Mouse (Mus musculus) left cerebral cortex, postnatal 25 days (tissue): ENCODE measurements around the gene Pnliprp2. TPM values are rescaled to one million over a fixed set of nuclear protein-coding genes. Genes with fewer than 3 reads are reported as not detected.
A peak's percentile ranks its signal among the peaks of the same experiment; 100 is the strongest.

ENCODE experiments used
- DNase-seq, 2 experiments: peaks; one replicate each; pipeline ENCODE4 v3.0.0; 2022; ENCODE audit warnings: low spot score in 2 of 2, mixed read lengths in 1 of 2
- intact Hi-C: fragments of 180-260 bp; cut with DNase I; formaldehyde crosslinking; loops from one replicate; pipeline ENCODE4 v1.15.1; 2025
- total RNA-seq, 2 experiments: library from RNA; stranded (reverse); gene quantifications; 2 replicates each; pipeline ENCODE4 v1.2.3; 2021

Pnliprp2 gene
- not detected for total RNA-seq

DNA sequence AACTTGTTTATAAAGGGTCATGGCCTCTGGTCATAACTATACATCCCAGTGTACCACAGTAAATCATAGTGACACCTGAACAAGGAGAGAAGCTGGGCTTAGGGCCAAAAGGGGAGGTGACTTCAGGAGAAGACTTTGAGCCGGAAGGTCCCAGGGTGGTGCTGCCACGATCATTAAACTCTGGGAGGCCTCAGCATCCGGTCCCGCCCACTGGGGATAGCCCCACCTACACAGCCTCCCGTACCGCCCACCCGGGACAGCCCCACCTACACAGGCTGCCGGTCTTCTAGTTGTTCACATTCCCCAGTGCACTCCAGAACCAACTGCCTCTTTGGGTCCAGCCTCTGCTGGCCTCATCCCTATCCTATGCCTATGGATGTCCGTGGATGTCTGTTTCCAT is at the start of gene Pnliprp2:
Gene Pnliprp2, plus strand, starts transcription at position 297 of the 400 bp plus-strand sequence.
- DNase-seq, result no peak
- intact Hi-C loops, result no loop called here

DNA sequence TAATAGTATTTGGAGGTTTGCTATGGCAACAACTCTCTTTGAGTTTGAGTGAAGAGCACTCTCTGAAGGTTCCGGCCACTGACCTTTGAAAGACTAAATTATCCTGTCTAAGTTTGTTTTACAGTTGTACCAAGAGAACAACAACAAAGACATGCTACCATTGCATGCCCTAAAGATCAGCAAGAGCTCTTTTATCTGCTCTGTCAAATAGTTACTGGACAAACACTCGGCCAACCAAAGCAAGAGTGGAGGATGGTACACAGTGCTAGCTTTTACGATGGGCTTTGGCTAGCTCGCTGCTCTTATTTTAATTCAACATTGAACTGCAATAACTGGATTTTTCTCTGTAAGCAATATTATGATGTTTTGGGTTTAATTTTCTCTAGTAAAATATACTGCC is 41.6 kb upstream of the Pnliprp2 start:
- DNase-seq, result no peak
- intact Hi-C loops, result no loop called here

DNA sequence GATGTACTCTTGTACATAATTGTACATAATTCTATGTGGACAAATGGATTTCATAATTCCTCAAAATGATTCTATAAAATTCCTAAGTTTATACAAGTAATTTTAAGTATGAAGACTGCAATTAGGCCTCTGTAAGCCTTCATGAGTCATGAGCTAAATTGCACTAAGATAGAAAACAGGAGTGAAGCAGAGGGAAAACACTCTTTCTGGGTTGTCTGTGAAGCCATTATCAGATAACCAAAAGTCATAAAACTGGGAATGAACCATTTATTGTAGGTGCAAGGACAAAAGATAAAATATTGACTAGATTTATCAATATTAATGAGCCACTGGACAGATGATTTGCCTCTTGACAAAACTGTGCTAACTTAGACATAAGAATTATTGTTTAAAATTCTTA is 39.1 kb upstream of the Pnliprp2 start:
- intact Hi-C loops, result no loop called here
- no peak for DNase-seq

DNA sequence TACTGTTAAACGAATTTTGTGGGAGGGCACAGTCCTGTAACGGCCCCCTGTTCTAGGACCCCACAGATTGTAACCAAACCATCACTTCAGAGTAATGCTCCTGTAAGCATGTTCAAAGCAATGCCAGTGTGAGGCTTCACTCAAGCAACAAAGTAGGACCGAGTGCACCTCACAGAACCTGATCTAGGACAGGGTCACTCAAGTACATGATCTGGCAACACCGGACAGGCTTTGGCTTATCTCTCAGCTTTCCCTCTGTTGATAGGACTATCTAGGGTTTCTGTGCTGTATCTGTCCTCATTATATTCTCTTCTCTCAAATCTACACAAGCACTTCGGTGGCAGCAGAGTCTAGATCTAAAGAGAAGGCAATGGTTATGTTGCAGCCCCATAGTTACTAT is 33.0 kb upstream of the Pnliprp2 start:
- no peak for DNase-seq
- intact Hi-C loops, result no loop called here

DNA sequence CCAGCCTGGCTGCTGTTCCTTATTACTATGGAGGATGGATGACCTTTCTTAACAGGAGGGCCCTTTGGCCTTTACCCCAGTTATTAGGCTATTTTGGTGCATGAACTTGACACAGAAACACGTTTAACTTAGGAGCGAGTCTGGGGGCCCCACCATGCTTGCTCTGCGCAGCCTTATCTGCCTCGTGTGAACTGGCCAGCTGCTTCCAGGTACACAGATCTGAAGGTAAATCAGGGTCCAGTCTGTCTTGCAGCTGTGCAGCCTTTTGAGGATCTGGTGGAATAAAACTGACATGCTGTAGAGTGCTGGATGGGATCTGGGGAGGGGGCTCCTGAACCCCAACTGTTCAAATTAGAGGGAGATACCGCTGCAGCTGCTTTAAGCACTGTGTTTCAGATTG is 31.8 kb upstream of the Pnliprp2 start:
- DNase-seq, result no peak
- intact Hi-C loops, result no loop called here

DNA sequence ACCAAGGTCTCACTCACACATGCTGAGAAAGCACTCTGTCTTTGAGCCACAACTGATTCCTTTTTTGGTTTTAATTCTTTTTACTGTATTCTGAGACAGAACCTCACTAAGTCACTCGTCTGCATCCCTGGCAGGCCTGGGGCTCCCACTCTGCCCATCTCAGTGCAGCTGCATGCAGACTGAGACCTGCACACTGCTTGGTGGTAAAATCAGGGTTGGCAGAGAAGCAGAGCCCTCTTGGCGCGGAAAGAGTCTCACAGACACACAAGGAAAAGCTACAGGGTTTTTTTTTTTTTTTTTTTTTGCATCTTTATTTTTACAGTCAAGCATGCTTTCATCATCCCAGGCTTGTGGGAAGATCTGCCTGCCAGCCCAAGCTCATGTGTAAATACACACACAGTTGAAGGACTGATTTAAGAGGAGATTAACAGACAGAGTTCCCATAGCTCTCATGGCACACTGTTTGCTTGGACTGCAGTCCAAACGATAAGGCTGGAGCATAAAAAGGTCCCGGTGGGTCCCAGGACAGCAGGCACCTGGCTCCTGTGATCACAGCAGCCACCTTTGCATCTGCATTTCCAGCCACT is 31.0 kb upstream of the Pnliprp2 start, which contains the start of gene Pnliprp1:
Gene Pnliprp1, plus strand, starts transcription at position 443 of the 587 bp plus-strand sequence.
- DNase-seq, result peak; percentile 12 to 38

DNA sequence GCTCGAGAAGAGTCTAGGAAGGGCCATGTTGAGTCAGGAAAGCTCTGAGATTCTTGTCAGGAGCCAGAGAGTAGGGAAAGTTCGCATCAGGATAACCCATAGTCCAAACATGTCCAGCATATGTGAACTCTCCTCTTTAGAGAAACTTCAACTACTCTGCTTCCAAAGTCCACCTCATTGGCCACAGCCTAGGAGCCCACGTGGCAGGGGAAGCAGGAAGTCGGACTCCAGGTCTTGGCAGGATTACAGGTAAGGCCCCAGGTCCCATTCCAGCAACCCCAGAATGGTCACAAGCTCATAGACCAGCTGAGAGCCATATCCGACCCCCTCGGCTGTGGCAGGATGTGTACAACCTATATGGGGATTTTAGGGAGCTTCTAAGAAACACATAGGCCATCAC is 26.3 kb upstream of the Pnliprp2 start:
- DNase-seq, result no peak
- intact Hi-C loops, result no loop called here

More for the DNA sequence above, 31.0 kb upstream of the Pnliprp2 start, which contains the start of gene Pnliprp1:
- intact Hi-C loops, result no loop called here

DNA sequence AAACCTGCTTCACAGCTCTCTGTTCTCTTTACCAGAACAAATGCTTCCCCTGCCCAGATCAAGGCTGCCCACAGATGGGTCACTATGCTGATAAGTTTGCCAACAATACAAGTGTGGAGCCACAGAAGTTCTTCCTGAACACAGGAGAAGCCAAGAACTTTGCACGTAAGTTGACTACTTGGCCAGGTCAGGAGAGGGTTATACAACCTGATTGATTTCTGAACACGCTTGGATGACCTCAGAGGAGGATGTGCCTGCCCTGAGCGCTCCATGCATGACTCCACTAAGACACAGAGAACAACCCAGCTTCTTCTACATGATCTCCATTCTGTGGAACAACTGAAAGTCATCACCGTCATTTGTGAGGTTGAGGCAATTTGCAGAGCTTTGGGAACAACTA is 21.4 kb upstream of the Pnliprp2 start:
- intact Hi-C loops, result no loop called here
- DNase-seq, result no peak

DNA sequence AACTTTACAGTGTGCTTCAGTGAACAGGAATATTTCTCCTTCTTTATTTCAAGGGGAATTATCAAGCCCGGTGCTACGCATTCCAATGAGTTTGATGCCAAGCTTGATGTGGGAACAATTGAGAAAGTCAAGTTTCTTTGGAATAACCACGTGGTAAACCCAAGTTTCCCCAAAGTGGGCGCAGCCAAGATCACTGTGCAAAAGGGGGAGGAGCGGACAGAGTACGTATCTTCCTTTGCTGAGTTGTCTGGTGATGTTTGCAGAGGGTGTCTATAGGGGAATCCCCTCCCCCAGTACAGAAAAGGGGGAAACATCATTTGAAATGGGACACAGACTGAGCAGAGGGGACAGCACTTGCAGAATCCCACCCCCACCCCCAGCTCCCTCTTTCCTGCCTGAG is 18.5 kb upstream of the Pnliprp2 start:
- intact Hi-C loops, result no loop called here
- no peak for DNase-seq

DNA sequence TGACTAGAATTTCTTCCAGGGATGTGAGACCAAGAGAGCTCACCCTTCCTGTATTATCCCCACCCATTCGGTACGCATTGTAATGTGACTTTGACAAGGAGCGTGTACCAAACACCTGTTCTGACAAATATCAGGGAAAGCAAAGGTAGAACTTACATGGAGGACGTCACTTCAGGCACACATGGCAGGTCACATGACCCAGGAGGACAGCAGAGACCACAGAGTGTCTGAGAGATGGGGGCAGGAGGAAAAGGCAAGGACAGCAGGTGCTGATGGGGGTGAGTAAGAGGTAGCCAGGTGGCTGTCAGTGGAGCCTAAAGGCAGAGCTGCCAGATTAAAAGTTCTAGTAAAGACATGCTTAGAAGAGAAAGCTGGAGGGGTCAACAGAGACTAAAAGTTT is 16.8 kb upstream of the Pnliprp2 start:
- intact Hi-C loops, result no loop called here

DNA sequence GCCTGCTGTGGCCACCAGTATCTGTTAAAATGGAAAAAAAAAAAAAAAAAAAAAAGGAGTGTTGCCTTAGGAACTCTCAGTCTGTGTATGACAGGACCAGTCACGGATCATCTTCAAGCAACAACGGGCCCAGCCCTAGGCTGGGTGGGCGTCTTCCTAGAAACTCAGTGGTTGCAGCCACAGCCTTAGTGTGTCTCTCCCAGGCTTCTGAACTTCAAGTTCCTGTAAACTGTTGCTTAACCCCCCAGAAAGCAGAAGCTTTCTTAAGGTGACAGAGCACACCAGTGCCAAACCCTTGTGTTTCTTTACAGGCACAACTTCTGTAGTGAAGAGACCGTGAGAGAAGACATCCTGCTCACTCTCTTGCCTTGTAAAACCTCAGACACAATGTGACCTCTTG is 15.8 kb upstream of the Pnliprp2 start:
- intact Hi-C loops, result no loop called here

More for the DNA sequence above, 16.8 kb upstream of the Pnliprp2 start:
- DNase-seq, result no peak

DNA sequence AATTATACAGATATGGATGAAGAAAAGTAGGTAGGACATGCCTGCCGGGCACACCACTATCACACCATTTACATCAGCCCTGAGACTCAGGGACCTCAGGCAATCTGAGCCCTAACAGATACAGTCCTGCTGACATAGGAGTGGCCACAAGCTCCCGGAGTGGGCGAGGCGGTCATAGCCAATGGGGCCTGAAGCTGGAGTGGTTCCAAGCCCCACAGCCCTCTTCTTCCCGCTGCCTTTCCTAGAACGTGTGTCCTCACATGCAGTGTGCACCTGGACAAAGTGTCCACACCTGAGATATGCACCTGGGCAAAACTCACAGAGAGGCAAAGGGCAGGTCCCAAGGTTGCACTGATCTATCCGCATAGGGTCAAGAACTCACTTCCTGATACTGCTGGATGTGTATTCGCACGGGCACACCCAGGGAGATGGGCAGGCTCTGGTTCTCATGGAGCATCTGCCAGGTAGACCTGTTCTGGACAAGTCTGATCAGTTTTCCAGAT is 12.0 kb upstream of the Pnliprp2 start:
- intact Hi-C loops, result no loop called here
- no peak for DNase-seq

More for the DNA sequence above, 15.8 kb upstream of the Pnliprp2 start:
- no peak for DNase-seq

DNA sequence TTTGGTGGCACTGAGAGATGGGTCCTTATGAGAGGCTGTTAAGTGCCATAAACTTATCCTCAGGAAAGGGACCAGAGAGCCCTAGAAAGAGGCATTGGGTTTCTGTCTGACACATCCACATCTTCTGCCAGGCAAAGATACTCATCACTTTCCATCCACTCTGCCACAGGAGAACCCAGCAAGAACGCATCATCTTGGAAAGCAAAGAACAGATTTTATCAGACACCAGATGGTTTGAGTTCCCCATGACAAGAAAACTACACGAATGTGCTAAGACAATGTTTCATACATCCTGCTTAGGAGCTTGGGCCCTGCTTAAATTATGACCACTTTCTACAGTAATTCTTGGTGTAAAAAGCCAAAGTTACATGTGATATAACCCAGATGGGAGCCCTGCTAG is 8.7 kb upstream of the Pnliprp2 start:
- peak in 1 of 2 experiments; percentile 56 for DNase-seq
- intact Hi-C loops, result no loop called here

DNA sequence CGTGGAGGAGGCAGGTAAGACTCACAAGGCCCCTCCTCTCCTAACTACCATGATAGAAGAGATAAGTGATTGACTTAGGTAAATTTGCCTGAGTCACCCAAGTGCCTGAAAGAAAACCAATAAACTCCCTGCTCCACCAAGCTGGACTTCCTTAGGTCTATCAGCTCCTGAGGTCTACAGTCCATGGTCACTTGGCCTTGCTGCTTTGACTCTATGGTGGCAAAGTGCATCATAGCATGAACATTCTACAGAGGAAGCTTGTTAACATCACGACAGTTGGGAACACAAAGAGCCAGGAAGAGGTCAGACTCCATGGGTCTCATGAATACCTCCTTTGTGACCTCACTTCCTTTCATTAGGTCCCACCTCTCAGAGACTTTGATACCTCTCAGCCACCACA is 8.0 kb upstream of the Pnliprp2 start:
- intact Hi-C loops, result no loop called here
- DNase-seq, result no peak

DNA sequence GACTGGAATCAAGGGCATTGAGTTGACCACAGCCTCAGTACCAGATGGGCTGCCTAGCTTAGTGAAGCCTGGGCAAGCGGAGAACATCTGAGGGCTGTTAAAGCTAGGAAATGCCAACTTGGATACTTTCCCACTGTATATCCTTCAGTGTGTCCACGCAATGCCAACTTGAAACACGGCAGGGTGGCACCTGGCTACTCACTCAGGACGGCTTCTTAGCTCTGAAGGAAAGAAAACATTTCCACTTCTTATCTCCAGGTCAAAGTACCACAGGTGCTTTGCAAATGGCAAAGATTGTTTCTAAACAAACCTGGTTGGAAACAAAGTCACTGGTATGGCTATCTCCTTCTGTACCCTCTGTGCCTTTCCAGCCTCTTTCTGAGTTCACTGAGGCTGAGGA is 648 bp upstream of the Pnliprp2 start:
- DNase-seq, result no peak
- intact Hi-C loops, result no loop called here

DNA sequence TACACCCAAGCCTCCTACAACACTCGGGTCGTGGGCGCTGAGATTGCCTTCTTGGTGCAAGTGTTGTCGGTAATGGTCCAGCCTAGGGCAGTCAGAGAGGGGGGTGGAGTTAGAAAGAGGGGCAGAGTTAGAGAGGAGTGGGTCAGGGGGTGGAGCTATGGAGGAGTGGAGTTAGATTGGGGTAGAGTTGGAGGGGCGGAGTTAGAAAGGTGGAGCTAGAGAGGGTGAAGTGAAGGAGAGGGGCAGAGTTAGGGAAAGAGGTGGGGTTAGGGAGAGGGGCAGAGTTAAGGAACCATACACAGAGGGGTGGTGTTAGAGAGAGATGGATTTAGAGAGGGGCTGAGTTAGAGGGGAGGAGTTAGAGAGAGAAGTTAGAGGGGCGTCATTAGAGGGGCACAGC is 2.8 kb downstream of the Pnliprp2 start:
- no peak for DNase-seq
- intact Hi-C loops, result loop anchor here (2.0 kb wide), 1 partner anchor 42 kb away; no protein-coding TSS in a partner anchor

DNA sequence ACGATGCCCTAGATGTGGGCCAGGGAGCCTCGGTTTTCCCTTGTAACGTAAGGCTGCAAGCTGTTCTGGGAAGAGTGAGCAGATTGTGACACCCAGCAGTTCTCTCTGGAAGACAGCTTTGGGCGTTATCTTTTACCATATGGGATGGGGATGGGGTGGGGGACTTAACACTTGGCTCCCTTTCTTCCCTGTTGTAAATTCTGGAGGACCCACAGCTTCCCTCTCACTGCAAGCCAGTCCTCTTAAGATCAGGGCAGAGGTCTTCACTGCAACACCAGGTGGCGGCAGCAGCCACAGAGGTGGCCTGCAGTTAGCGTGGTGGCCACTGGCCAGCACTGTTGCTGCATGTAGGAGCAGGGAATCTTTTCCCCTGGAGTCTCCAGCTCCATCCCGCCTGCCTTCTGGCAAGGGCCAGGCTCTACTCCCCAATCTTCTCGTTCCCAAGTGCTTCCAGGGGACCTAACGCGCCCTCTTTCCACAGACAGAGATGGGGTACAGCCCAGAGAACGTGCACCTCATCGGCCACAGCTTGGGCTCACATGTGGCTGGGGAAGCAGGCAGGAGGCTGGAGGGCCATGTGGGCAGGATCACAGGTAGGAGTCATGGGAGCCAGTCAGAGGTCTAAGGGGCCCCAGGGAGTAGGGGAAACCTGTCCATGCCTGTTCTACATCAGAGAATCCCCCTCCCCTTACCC is 3.5 kb downstream of the Pnliprp2 start:
- intact Hi-C loops, result loop anchor here (1.0 to 2.0 kb wide), 2 partner anchors 42 to 141 kb away; no protein-coding TSS in a partner anchor
- DNase-seq, result peak; percentile 69 to 83

DNA sequence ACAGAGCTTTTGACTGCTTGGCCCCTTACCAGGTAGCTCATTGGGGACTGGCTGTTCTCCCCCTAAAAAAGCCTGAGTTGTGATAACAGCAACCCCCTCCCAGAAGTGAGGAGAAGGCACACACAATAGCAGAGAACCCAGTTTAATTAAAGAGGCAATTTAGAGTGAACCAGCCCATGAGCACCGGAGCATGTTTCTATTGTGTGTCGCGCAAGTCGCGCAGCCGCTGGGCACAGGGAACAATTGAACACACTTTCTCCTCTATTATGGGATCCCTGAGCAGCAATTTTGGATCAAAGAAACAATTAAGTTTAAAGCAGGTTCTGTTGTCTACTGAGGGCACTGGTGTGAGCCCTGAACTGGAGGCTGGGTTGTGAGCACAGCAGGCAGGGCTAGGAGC is 7.8 kb downstream of the Pnliprp2 start:
- DNase-seq, result no peak
- intact Hi-C loops, result no loop called here

DNA sequence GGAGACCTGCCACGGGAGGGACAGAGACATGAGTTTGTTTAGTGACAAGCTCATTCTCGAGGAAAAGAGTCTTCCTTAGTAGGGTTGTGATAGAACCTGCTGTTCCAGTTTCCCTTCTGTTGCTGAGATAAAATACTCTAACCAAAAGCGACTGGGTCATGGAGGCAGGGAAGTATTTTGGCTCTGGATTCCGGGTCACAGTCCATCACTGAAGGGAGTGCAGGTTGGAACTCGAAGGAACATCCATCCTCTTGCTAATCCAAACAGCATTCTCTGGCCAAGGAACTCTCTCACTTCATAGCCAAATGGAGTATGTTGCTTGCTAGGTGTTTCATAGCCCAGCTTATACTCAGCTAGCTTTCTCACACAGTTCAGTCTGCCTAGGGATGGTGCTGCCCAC is 16.9 kb downstream of the Pnliprp2 start:
- intact Hi-C loops, result no loop called here
- no peak for DNase-seq

DNA sequence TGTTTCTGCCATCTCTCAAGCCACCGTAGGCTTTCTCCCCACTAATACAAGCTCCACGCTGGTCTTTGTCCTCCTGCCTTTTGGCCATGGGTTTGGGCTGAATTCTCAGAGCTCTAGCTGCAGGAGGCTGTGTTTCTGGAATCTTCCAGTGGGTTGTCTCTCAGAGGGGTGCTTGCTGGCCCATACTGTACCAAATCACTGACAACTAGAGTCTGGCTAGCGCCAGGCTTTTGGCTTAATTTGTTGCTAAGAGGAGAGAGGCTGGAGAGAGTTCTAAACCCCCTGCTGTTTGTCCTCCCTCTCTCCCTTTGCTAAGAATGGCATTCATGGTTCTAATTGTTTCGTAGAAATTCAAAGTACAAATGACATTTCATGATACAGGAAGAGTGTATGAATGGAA is 22.0 kb downstream of the Pnliprp2 start:
- intact Hi-C loops, result no loop called here
- DNase-seq, result no peak

DNA sequence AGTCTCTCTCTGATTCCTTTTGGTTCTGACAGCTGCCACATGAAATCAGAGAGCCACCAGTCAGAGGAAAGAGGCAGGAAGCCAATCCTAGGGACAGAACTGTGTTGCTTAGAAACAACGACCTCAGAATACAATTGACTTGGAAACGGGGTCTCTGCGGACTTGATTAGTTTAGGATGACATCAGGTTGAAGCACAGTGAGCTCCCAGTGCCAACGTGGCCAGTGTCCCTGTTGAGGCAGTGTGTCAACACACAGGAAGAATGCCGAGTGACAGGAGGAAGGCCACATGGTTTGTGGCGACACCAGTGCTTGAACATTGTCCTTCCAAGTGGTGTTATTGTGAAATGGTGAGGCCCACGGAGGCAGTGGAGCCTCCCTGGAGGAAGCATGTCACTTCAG is 24.4 kb downstream of the Pnliprp2 start:
- no peak for DNase-seq
- intact Hi-C loops, result no loop called here
